Mouse (Mus musculus) kidney, postnatal 0 days (tissue): ENCODE measurements around the gene Olfr172. TPM values are rescaled to one million over a fixed set of nuclear protein-coding genes. Genes with fewer than 3 reads are reported as not detected.

Source experiments
- ATAC-seq: fragments of 200-750 bp; cut with Nextera tagmentation; replicated peaks from 2 replicates; pipeline ENCODE4 v1.8.0; 2017; ENCODE audit warnings: low read depth, moderate number of reproducible peaks, moderate TSS enrichment, moderate library complexity; ENCODE audit not compliant: low FRiP score
- DNase-seq: peaks from one replicate; pipeline ENCODE4 v3.0.0-alpha.2; 2016; ENCODE audit warnings: low spot score
- H3K27ac ChIP-seq: fragments of 300-500 bp; sonication (generic); 2 replicates; pipeline ENCODE4 v1.5.1; 2014; ENCODE audit warnings: mild to moderate bottlenecking
- H3K27me3 ChIP-seq: fragments of 300-500 bp; sonication (generic); 2 replicates; pipeline ENCODE4 v1.6.1; 2014; ENCODE audit warnings: low read length, mixed read lengths; ENCODE audit not compliant: insufficient read depth
- H3K36me3 ChIP-seq: fragments of 300-500 bp; sonication (generic); 2 replicates; pipeline ENCODE4 v1.6.1; 2014; ENCODE audit warnings: low read length, mixed read lengths; ENCODE audit not compliant: insufficient read depth
- H3K4me1 ChIP-seq: fragments of 300-500 bp; sonication (generic); replicated peaks from 2 replicates; pipeline ENCODE4 v1.6.1; 2014; ENCODE audit warnings: antibody characterized with exemption, low read length, mixed read lengths; ENCODE audit not compliant: insufficient read depth
- H3K4me2 ChIP-seq: fragments of 300-500 bp; sonication (generic); 2 replicates; pipeline ENCODE4 v1.6.1; 2014; ENCODE audit warnings: mild to moderate bottlenecking, low read length, moderate library complexity, mixed read lengths
- H3K4me3 ChIP-seq: fragments of 300-500 bp; sonication (generic); replicated peaks from 2 replicates; pipeline ENCODE4 v1.5.1; 2014; ENCODE audit warnings: low read depth, low read length
- H3K9ac ChIP-seq: fragments of 300-500 bp; sonication (generic); 2 replicates; pipeline ENCODE4 v1.6.1; 2014; ENCODE audit warnings: low read depth, low read length
- H3K9me3 ChIP-seq: fragments of 300-500 bp; sonication (generic); replicated peaks from 2 replicates; pipeline ENCODE4 v1.6.1; 2016; ENCODE audit warnings: low read length, inconsistent platforms, mixed read lengths
- CTCF ChIP-seq: IDR thresholded peaks from 2 replicates; pipeline ENCODE4 v1.5.1; 2016; ENCODE audit warnings: antibody characterized with exemption, low read depth, mild to moderate bottlenecking, moderate library complexity
- WGBS: fragments of 180-500 bp; shearing (Covaris S2); extraction: QIAGEN DNeasy Blood & Tissue Kit; methylation state at CpG from one replicate; pipeline ENCODE4 v1.1.7; 2014; 5-methylcytosine and 5-hydroxymethylcytosine counted together
- polyA plus RNA-seq: library from polyadenylated mRNA; unstranded; fragments of >200 nt; fragmentation: Nextera tagmentation; extraction: Ambion mirVana; gene quantifications from 2 replicates; pipeline ENCODE4 v1.2.1, GENCODE M21; 2015

The Olfr172 gene
- not detected in 2 replicates for polyA plus RNA-seq

- H3K4me3 ChIP-seq = no peak within 1 kb of the TSS
- DNase-seq (no peak), ATAC-seq (no peak)
- no peak for TF ChIP-seq CTCF
- WGBS = 69% methylated on average over 1 of the region's 1 CpGs
- H3K9me3 ChIP-seq = no peaks in the 10 kb centered on the region
- no peak within 1 kb of the TSS for H3K4me2 ChIP-seq
- no peaks in the 10 kb centered on the region for H3K27me3 ChIP-seq
- H3K9ac ChIP-seq = no peak within 1 kb of the TSS
- H3K4me1 ChIP-seq = no peaks in the 10 kb centered on the region
- no peak within 1 kb of the TSS for H3K27ac ChIP-seq
- no peaks in the 10 kb centered on the region for H3K36me3 ChIP-seq
Measured at GRCm38 (mm10) chr16:58763076-58763475, at the start of gene Olfr172. TSS of gene Olfr172 (minus strand) at chr16:58763176.

GRCm38 (mm10) chr16:58800168-58800567 is 37.2 kb upstream of the Olfr172 start, which contains the start of gene Olfr173:
TSS of gene Olfr173 (minus strand) at chr16:58800268.
- no peak within 1 kb of the TSS for H3K4me3 ChIP-seq
- TF ChIP-seq CTCF = no peak
- H3K4me1 ChIP-seq = no peaks in the 10 kb centered on the region
- no peaks in the 10 kb centered on the region for H3K27me3 ChIP-seq
- H3K9ac ChIP-seq = no peak within 1 kb of the TSS
- H3K4me2 ChIP-seq = no peak within 1 kb of the TSS
- H3K9me3 ChIP-seq = no peaks in the 10 kb centered on the region
- 73% methylated on average over 2 of the region's 2 CpGs for WGBS
- no peak within 1 kb of the TSS for H3K27ac ChIP-seq
- no peaks in the 10 kb centered on the region for H3K36me3 ChIP-seq
- no peak for DNase-seq
- ATAC-seq = no peak

- ATAC-seq = no peak
- no peak for TF ChIP-seq CTCF
Measured at GRCm38 (mm10) chr16:58756191-58756590, 6.8 kb downstream of the Olfr172 start.

GRCm38 (mm10) chr16:58751314-58751713 is 11.7 kb downstream of the Olfr172 start:
- no peak for ATAC-seq
- H3K27me3 ChIP-seq = no peaks in the 10 kb centered on the region
- no peak overlapping the region for H3K4me2 ChIP-seq
- WGBS = 11% methylated on average over 1 of the region's 1 CpGs
- no peaks in the 10 kb centered on the region for H3K9me3 ChIP-seq
- no peaks in the 10 kb centered on the region for H3K4me1 ChIP-seq
- no peak overlapping the region for H3K9ac ChIP-seq
- no peak overlapping the region for H3K4me3 ChIP-seq
- DNase-seq = peak; percentile 73
- H3K36me3 ChIP-seq = no peaks in the 10 kb centered on the region
- H3K27ac ChIP-seq = no peak overlapping the region
- peak; percentile 77 for TF ChIP-seq CTCF

More at GRCm38 (mm10) chr16:58756191-58756590, 6.8 kb downstream of the Olfr172 start:
- Histone ChIP-seq H3K9me3 (no peaks in the 10 kb centered on the region), H3K4me3 (no peak overlapping the region), H3K4me2 (no peak overlapping the region), H3K9ac (no peak overlapping the region), H3K27ac (no peak overlapping the region), H3K27me3 (no peaks in the 10 kb centered on the region), H3K4me1 (no peaks in the 10 kb centered on the region), H3K36me3 (no peaks in the 10 kb centered on the region)
- DNase-seq = no peak

- Histone ChIP-seq H3K27ac (no peak overlapping the region), H3K36me3 (no peaks in the 10 kb centered on the region), H3K4me1 (no peaks in the 10 kb centered on the region), H3K4me3 (no peak overlapping the region), H3K4me2 (no peak overlapping the region), H3K9ac (no peak overlapping the region), H3K27me3 (no peaks in the 10 kb centered on the region), H3K9me3 (no peaks in the 10 kb centered on the region)
- ATAC-seq = no peak
- DNase-seq = no peak
- no peak for TF ChIP-seq CTCF
- WGBS = 75% methylated on average over 4 of the region's 4 CpGs
Measured at GRCm38 (mm10) chr16:58746715-58747114, 16.3 kb downstream of the Olfr172 start.

GRCm38 (mm10) chr16:58740751-58741150 is 22.2 kb downstream of the Olfr172 start:
- Histone ChIP-seq H3K4me2 (no peak overlapping the region), H3K36me3 (no peaks in the 10 kb centered on the region), H3K4me3 (no peak overlapping the region), H3K27me3 (no peaks in the 10 kb centered on the region), H3K9me3 (no peaks in the 10 kb centered on the region), H3K9ac (no peak overlapping the region), H3K27ac (no peak overlapping the region), H3K4me1 (no peaks in the 10 kb centered on the region)
- no peak for TF ChIP-seq CTCF
- WGBS = 89% methylated on average over 5 of the region's 5 CpGs
- DNase-seq (no peak), ATAC-seq (no peak)

GRCm38 (mm10) chr16:58738800-58739199 is 24.2 kb downstream of the Olfr172 start:
- Histone ChIP-seq H3K4me3 (no peak overlapping the region), H3K36me3 (0 out of 2 replicates have a peak, but pooled peaks cover 2% of the 10 kb centered on the region), H3K27me3 (no peaks in the 10 kb centered on the region), H3K9me3 (no peaks in the 10 kb centered on the region), H3K27ac (no peak overlapping the region), H3K4me1 (no peaks in the 10 kb centered on the region), H3K9ac (no peak overlapping the region), H3K4me2 (no peak overlapping the region)
- ATAC-seq (no peak), DNase-seq (no peak)
- 90% methylated on average over 1 of the region's 1 CpGs for WGBS
- no peak for TF ChIP-seq CTCF
